Mouse (Mus musculus) neural tube, embryonic 14.5 days (tissue): ENCODE measurements around the gene Itih4. TPM values are rescaled to one million over a fixed set of nuclear protein-coding genes. Genes with fewer than 3 reads are reported as not detected.

ENCODE experiments used
- ATAC-seq: fragments of 200-750 bp; cut with Nextera tagmentation; 2 replicates; pipeline ENCODE4 v1.8.0; 2017; ENCODE audit warnings: low read depth, mild to moderate bottlenecking, moderate TSS enrichment, moderate library complexity
- H3K27ac ChIP-seq: fragments of 300-500 bp; sonication (generic); 2 replicates; pipeline ENCODE4 v1.5.1; 2014; ENCODE audit warnings: low read depth, mild to moderate bottlenecking, control low read depth, low read length, moderate library complexity, mixed read lengths
- H3K27me3 ChIP-seq: fragments of 300-500 bp; sonication (generic); 2 replicates; pipeline ENCODE4 v1.6.1; 2014; ENCODE audit warnings: low read length; ENCODE audit not compliant: control insufficient read depth, insufficient read depth
- H3K36me3 ChIP-seq: fragments of 300-500 bp; sonication (generic); 2 replicates; pipeline ENCODE4 v1.6.1; 2014; ENCODE audit warnings: low read length, mixed read lengths; ENCODE audit not compliant: control insufficient read depth, insufficient read depth
- H3K4me1 ChIP-seq: fragments of 300-500 bp; sonication (generic); 2 replicates; pipeline ENCODE4 v1.6.1; 2014; ENCODE audit warnings: low read length; ENCODE audit not compliant: control insufficient read depth, insufficient read depth
- H3K4me2 ChIP-seq: fragments of 300-500 bp; sonication (generic); 2 replicates; pipeline ENCODE4 v1.6.1; 2014; ENCODE audit warnings: mild to moderate bottlenecking, low read depth, low read length, control low read depth
- H3K4me3 ChIP-seq: fragments of 300-500 bp; sonication (generic); 2 replicates; pipeline ENCODE4 v1.5.1; 2014; ENCODE audit warnings: low read depth, low read length, control low read depth, mixed read lengths
- H3K9ac ChIP-seq: fragments of 300-500 bp; sonication (generic); replicated peaks from 2 replicates; pipeline ENCODE4 v1.6.1; 2014; ENCODE audit warnings: low read depth, mild to moderate bottlenecking, control low read depth, low read length, mixed read lengths
- H3K9me3 ChIP-seq: fragments of 300-500 bp; sonication (generic); 2 replicates; pipeline ENCODE4 v1.6.1; 2016; ENCODE audit warnings: low read length; ENCODE audit not compliant: control insufficient read depth
- whole genome bisulfite sequencing: fragments of 180-500 bp; shearing (Covaris S2); extraction: QIAGEN DNeasy Blood & Tissue Kit; methylation state at CpG from one replicate; pipeline ENCODE4 v1.1.7; 2014; 5-methylcytosine and 5-hydroxymethylcytosine counted together
- polyA plus RNA-seq: library from polyadenylated mRNA; unstranded; fragments of >200 nt; fragmentation: Nextera tagmentation; extraction: Ambion mirVana; gene quantifications from 2 replicates; pipeline ENCODE4 v1.2.1, GENCODE M21; 2014

Gene Itih4
- polyA plus RNA-seq, 1 experiment from 2014 or later: 0.36 TPM

- 25% methylated on average over 3 of the region's 3 CpGs for WGBS
- Histone ChIP-seq H3K4me3 (no peak overlapping the region), H3K27ac (no peak overlapping the region), H3K4me1 (no peaks in the 10 kb centered on the region), H3K27me3 (no peaks in the 10 kb centered on the region), H3K9me3 (no peaks in the 10 kb centered on the region), H3K36me3 (no peaks in the 10 kb centered on the region), H3K9ac (no peak overlapping the region), H3K4me2 (no peak overlapping the region)
- ATAC-seq: no peak
Measured at GRCm38 (mm10) chr14:30899972-30900371, 13.7 kb downstream of the Itih4 start.

GRCm38 (mm10) chr14:30902628-30903027, 16.4 kb downstream of the Itih4 start:
- H3K36me3 ChIP-seq: no peaks in the 10 kb centered on the region
- no peaks in the 10 kb centered on the region for H3K4me1 ChIP-seq
- no peaks in the 10 kb centered on the region for H3K27me3 ChIP-seq
- ATAC-seq: no peak
- no peak overlapping the region for H3K9ac ChIP-seq
- 94% methylated on average over 5 of the region's 5 CpGs for WGBS
- no peak overlapping the region for H3K4me2 ChIP-seq
- no peak overlapping the region for H3K27ac ChIP-seq
- H3K9me3 ChIP-seq: no peaks in the 10 kb centered on the region
- H3K4me3 ChIP-seq: no peak overlapping the region

GRCm38 (mm10) chr14:30903036-30903435, 16.8 kb downstream of the Itih4 start:
- Histone ChIP-seq H3K9ac (no peak overlapping the region), H3K36me3 (no peaks in the 10 kb centered on the region), H3K9me3 (no peaks in the 10 kb centered on the region), H3K27me3 (no peaks in the 10 kb centered on the region), H3K4me1 (no peaks in the 10 kb centered on the region), H3K4me3 (no peak overlapping the region), H3K27ac (no peak overlapping the region), H3K4me2 (no peak overlapping the region)
- WGBS: 66% methylated on average over 3 of the region's 3 CpGs
- ATAC-seq: no peak

- Histone ChIP-seq H3K27ac (no peak overlapping the region), H3K9ac (no peak overlapping the region), H3K9me3 (no peaks in the 10 kb centered on the region), H3K4me3 (no peak overlapping the region), H3K4me1 (no peaks in the 10 kb centered on the region), H3K36me3 (no peaks in the 10 kb centered on the region), H3K4me2 (no peak overlapping the region), H3K27me3 (no peaks in the 10 kb centered on the region)
- 88% methylated on average over 8 of the region's 8 CpGs for WGBS
- ATAC-seq: no peak
Measured at GRCm38 (mm10) chr14:30904307-30904706, 18.0 kb downstream of the Itih4 start.

- Histone ChIP-seq H3K27me3 (no peaks in the 10 kb centered on the region), H3K4me2 (no peak overlapping the region), H3K4me3 (no peak overlapping the region), H3K9ac (no peak overlapping the region), H3K9me3 (no peaks in the 10 kb centered on the region), H3K27ac (no peak overlapping the region), H3K36me3 (no peaks in the 10 kb centered on the region), H3K4me1 (no peaks in the 10 kb centered on the region)
- no peak for ATAC-seq
- WGBS: 92% methylated on average over 6 of the region's 6 CpGs
Measured at GRCm38 (mm10) chr14:30906001-30906400, 19.7 kb downstream of the Itih4 start.

- WGBS: 87% methylated on average over 3 of the region's 3 CpGs
- Histone ChIP-seq H3K27me3 (no peaks in the 10 kb centered on the region), H3K4me2 (no peak overlapping the region), H3K36me3 (no peaks in the 10 kb centered on the region), H3K27ac (no peak overlapping the region), H3K4me3 (no peak overlapping the region), H3K9me3 (no peaks in the 10 kb centered on the region), H3K9ac (no peak overlapping the region), H3K4me1 (no peaks in the 10 kb centered on the region)
- no peak for ATAC-seq
Measured at GRCm38 (mm10) chr14:30907814-30908265, 21.6 kb downstream of the Itih4 start.

GRCm38 (mm10) chr14:30911141-30911540, 24.9 kb downstream of the Itih4 start:
- Histone ChIP-seq H3K9ac (no peak overlapping the region), H3K4me3 (no peak overlapping the region), H3K27ac (no peak overlapping the region), H3K4me1 (no peaks in the 10 kb centered on the region), H3K36me3 (no peaks in the 10 kb centered on the region), H3K9me3 (no peaks in the 10 kb centered on the region), H3K27me3 (no peaks in the 10 kb centered on the region), H3K4me2 (no peak overlapping the region)
- WGBS: 90% methylated on average over 8 of the region's 8 CpGs
- no peak for ATAC-seq

GRCm38 (mm10) chr14:30912641-30913040, 26.4 kb downstream of the Itih4 start:
- no peak overlapping the region for H3K4me3 ChIP-seq
- no peak overlapping the region for H3K27ac ChIP-seq
- H3K9me3 ChIP-seq: no peaks in the 10 kb centered on the region
- WGBS: 80% methylated on average over 8 of the region's 8 CpGs
- no peaks in the 10 kb centered on the region for H3K4me1 ChIP-seq
- no peaks in the 10 kb centered on the region for H3K36me3 ChIP-seq
- H3K9ac ChIP-seq: no peak overlapping the region
- no peak overlapping the region for H3K4me2 ChIP-seq
- no peaks in the 10 kb centered on the region for H3K27me3 ChIP-seq
- ATAC-seq: no peak

GRCm38 (mm10) chr14:30913404-30913803, 27.1 kb downstream of the Itih4 start:
- WGBS: 86% methylated on average over 5 of the region's 5 CpGs
- Histone ChIP-seq H3K4me2 (no peak overlapping the region), H3K4me3 (no peak overlapping the region), H3K27ac (no peak overlapping the region), H3K36me3 (no peaks in the 10 kb centered on the region), H3K9ac (no peak overlapping the region), H3K4me1 (no peaks in the 10 kb centered on the region), H3K27me3 (no peaks in the 10 kb centered on the region), H3K9me3 (no peaks in the 10 kb centered on the region)
- ATAC-seq: no peak

- no peak for ATAC-seq
- WGBS: 97% methylated on average over 1 of the region's 1 CpGs
Measured at GRCm38 (mm10) chr14:30916516-30916915, 30.2 kb downstream of the Itih4 start.

More at GRCm38 (mm10) chr14:30916516-30916915, 30.2 kb downstream of the Itih4 start:
- Histone ChIP-seq H3K27ac (no peak overlapping the region), H3K4me2 (no peak overlapping the region), H3K9me3 (no peaks in the 10 kb centered on the region), H3K9ac (no peak overlapping the region), H3K4me1 (no peaks in the 10 kb centered on the region), H3K36me3 (no peaks in the 10 kb centered on the region), H3K27me3 (no peaks in the 10 kb centered on the region), H3K4me3 (no peak overlapping the region)
